ENCODE assay signal across 8 mouse cellular contexts in the genomic region with DNA sequence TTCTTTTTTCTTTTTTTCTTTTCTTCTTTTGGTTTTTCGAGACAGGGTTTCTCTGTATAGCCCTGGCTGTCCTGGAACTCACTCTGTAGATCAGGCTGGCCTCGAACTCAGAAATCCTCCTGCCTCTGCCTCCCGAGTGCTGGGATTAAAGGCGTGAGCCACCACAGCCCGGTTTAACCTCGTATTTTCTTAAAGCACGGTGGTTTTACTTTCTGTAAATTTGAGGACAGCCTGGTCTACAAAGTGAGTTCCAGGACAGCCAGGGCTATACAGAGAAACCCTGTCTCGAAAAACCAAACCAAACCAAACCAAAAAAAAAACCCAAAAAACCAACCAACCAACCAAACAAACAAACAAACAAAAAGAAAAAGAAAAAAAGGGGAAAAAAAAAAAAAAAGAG. TPM values are rescaled to one million over a fixed set of nuclear protein-coding genes. Genes with fewer than 3 reads are reported as not detected.
A peak's percentile ranks its signal among the peaks of the same experiment; 100 is the strongest.
DNase-seq lines count a peak whose midpoint lies in the region; ATAC-seq and TF ChIP-seq lines count a peak whose summit lies in the region.
"Not testable (repeated sequence)": the region's sequence is repeated elsewhere in the genome, so short reads cannot be mapped to it uniquely, and the experiment has no call there.

No protein-coding gene starts in this region.

- not testable (repeated sequence) for H3K27me3 ChIP-seq in embryonic facial prominence, embryonic 15.5 days; hindbrain, embryonic 15.5 days; limb, embryonic 10.5 days (ENCODE audit: low read depth, poor library complexity, severe bottlenecking); liver, postnatal 0 days (ENCODE audit: insufficient read depth, low read length); midbrain, embryonic 16.5 days (ENCODE audit: control insufficient read depth, insufficient read depth, low read depth, low read length); stomach, postnatal 0 days (ENCODE audit: control insufficient read depth, insufficient read depth, low read length)
- H3K27me3 ChIP-seq in heart, embryonic 10.5 days (ENCODE audit: insufficient read depth, poor library complexity, severe bottlenecking): peaks cover 15% of the 10 kb centered on the region

- 66% methylated on average over 8 of the region's 8 CpGs for WGBS in embryonic facial prominence, embryonic 15.5 days
- WGBS in heart, embryonic 10.5 days: 63% methylated on average over 8 of the region's 8 CpGs
- WGBS in hindbrain, embryonic 15.5 days: 67% methylated on average over 8 of the region's 8 CpGs
- 64% methylated on average over 8 of the region's 8 CpGs for WGBS in limb, embryonic 10.5 days
- 57% methylated on average over 8 of the region's 8 CpGs for WGBS in liver, postnatal 0 days (ENCODE audit: insufficient replicate concordance)
- 66% methylated on average over 8 of the region's 8 CpGs for WGBS in midbrain, embryonic 16.5 days
- 72% methylated on average over 8 of the region's 8 CpGs for WGBS in stomach, postnatal 0 days

- not testable (repeated sequence) for H3K9me3 ChIP-seq in ES-E14 (ENCODE audit: control insufficient read depth, insufficient read depth, low read depth, low read length); embryonic facial prominence, embryonic 15.5 days (replicated peaks); heart, embryonic 10.5 days; hindbrain, embryonic 15.5 days; limb, embryonic 10.5 days (replicated peaks); liver, postnatal 0 days (ENCODE audit: low read length); midbrain, embryonic 16.5 days (replicated peaks; ENCODE audit: control insufficient read depth, low read length, poor library complexity, severe bottlenecking); stomach, postnatal 0 days (ENCODE audit: control insufficient read depth, low read length)

- not testable (repeated sequence) for H3K36me3 ChIP-seq in ES-E14 (ENCODE audit: control insufficient read depth, insufficient read depth, low read length, poor library complexity, severe bottlenecking); embryonic facial prominence, embryonic 15.5 days; heart, embryonic 10.5 days; hindbrain, embryonic 15.5 days; limb, embryonic 10.5 days; liver, postnatal 0 days (replicated peaks; ENCODE audit: insufficient read depth, low read length); midbrain, embryonic 16.5 days (ENCODE audit: control insufficient read depth, insufficient read depth, low read length); stomach, postnatal 0 days (ENCODE audit: control insufficient read depth, insufficient read depth, low read length)

- not testable (repeated sequence) for ATAC-seq in embryonic facial prominence, embryonic 15.5 days (ENCODE audit: insufficient number of reproducible peaks, low FRiP score, low TSS enrichment, low read depth); hindbrain, embryonic 15.5 days (ENCODE audit: low FRiP score, low read depth); liver, postnatal 0 days; midbrain, embryonic 16.5 days; stomach, postnatal 0 days (ENCODE audit: low FRiP score, low TSS enrichment)

- in situ Hi-C loops in ES-E14 (cut with MboI; ENCODE audit: low sequenced_read_pairs in 2 of 2, unreplicated experiment in 2 of 2): not testable (repeated sequence)

- DNase-seq in ES-E14 (ENCODE audit: low read depth, low spot score); heart, embryonic 10.5 days (ENCODE audit: low spot score); limb, embryonic 10.5 days (ENCODE audit: low spot score); liver, postnatal 0 days; stomach, postnatal 0 days (ENCODE audit: low spot score): not testable (repeated sequence)

- H3K9ac ChIP-seq in ES-E14 (ENCODE audit: insufficient read depth, low read depth, low read length, poor library complexity, severe bottlenecking); embryonic facial prominence, embryonic 15.5 days; hindbrain, embryonic 15.5 days; midbrain, embryonic 16.5 days (ENCODE audit: low read depth, low read length); stomach, postnatal 0 days (ENCODE audit: low read length): not testable (repeated sequence)
- H3K9ac ChIP-seq in liver, postnatal 0 days (replicated peaks): peak overlapping the region; percentile 82; the same call in 1 of the 2 replicates

- not testable (repeated sequence) for TF ChIP-seq CTCF in liver, postnatal 0 days (IDR thresholded peaks at IDR 0.05; ENCODE audit: low read depth); stomach, postnatal 0 days (IDR thresholded peaks at IDR 0.05; ENCODE audit: low read depth)

- not testable (repeated sequence) for TF ChIP-seq EP300 in liver, postnatal 0 days (IDR thresholded peaks at IDR 0.05; ENCODE audit: low read depth); stomach, postnatal 0 days (optimal IDR thresholded peaks at IDR 0.05)

- peak overlapping the region; percentile 73 to 92 for H3K4me3 ChIP-seq in ES-E14 (ENCODE audit: insufficient read depth in 1 of 2, low read depth in 1 of 2, low read length in 2 of 2, poor library complexity in 1 of 2, severe bottlenecking in 1 of 2)
- peak overlapping the region; percentile 80 for H3K4me3 ChIP-seq in embryonic facial prominence, embryonic 15.5 days (replicated peaks)
- H3K4me3 ChIP-seq in heart, embryonic 10.5 days: peak overlapping the region; percentile 82
- H3K4me3 ChIP-seq in hindbrain, embryonic 15.5 days: peak overlapping the region; percentile 73
- peak overlapping the region; percentile 82 for H3K4me3 ChIP-seq in limb, embryonic 10.5 days
- peak overlapping the region; percentile 76 for H3K4me3 ChIP-seq in liver, postnatal 0 days (ENCODE audit: low read depth, low read length)
- H3K4me3 ChIP-seq in midbrain, embryonic 16.5 days (ENCODE audit: low read depth, low read length): peak overlapping the region; percentile 73
- peak overlapping the region; percentile 73 for H3K4me3 ChIP-seq in stomach, postnatal 0 days (ENCODE audit: low read depth, low read length)

- H3K4me2 ChIP-seq in embryonic facial prominence, embryonic 15.5 days (replicated peaks): peak overlapping the region; percentile 81
- peak overlapping the region; percentile 87 for H3K4me2 ChIP-seq in hindbrain, embryonic 15.5 days
- H3K4me2 ChIP-seq in liver, postnatal 0 days (ENCODE audit: low read depth, low read length): peak overlapping the region; percentile 78
- peak overlapping the region; percentile 65; the same call in 1 of the 2 replicates for H3K4me2 ChIP-seq in midbrain, embryonic 16.5 days (ENCODE audit: low read length)
- peak overlapping the region; percentile 77; the same call in 1 of the 2 replicates for H3K4me2 ChIP-seq in stomach, postnatal 0 days (replicated peaks; ENCODE audit: low read depth)

- H3K27ac ChIP-seq in ES-E14 (ENCODE audit: insufficient read depth, low read depth, low read length, poor library complexity, severe bottlenecking); midbrain, embryonic 16.5 days (ENCODE audit: low read length); stomach, postnatal 0 days (replicated peaks): not testable (repeated sequence)
- peak overlapping the region; percentile 95; the same call in 1 of the 2 replicates for H3K27ac ChIP-seq in embryonic facial prominence, embryonic 15.5 days (replicated peaks)
- H3K27ac ChIP-seq in heart, embryonic 10.5 days: peak overlapping the region; percentile 93; the same call in 1 of the 2 replicates
- peak overlapping the region; percentile 92; the same call in 1 of the 2 replicates for H3K27ac ChIP-seq in hindbrain, embryonic 15.5 days (replicated peaks)
- H3K27ac ChIP-seq in limb, embryonic 10.5 days: peak overlapping the region; percentile 96; the same call in 1 of the 2 replicates
- peak overlapping the region; percentile 85; the same call in 1 of the 2 replicates for H3K27ac ChIP-seq in liver, postnatal 0 days (ENCODE audit: low read depth)

- peaks cover 0 to 15% of the 10 kb centered on the region in 2 experiments; a peak in 3 of 4 replicates for H3K4me1 ChIP-seq in ES-E14 (ENCODE audit: control insufficient read depth in 2 of 2, insufficient read depth in 2 of 2, low read length in 2 of 2, poor library complexity in 1 of 2)
- H3K4me1 ChIP-seq in embryonic facial prominence, embryonic 15.5 days; heart, embryonic 10.5 days; hindbrain, embryonic 15.5 days (replicated peaks); midbrain, embryonic 16.5 days (ENCODE audit: control insufficient read depth, insufficient read depth, low read length); stomach, postnatal 0 days (replicated peaks; ENCODE audit: control insufficient read depth, insufficient read depth): not testable (repeated sequence)
- peaks cover 18% of the 10 kb centered on the region for H3K4me1 ChIP-seq in limb, embryonic 10.5 days
- peaks cover 11% of the 10 kb centered on the region for H3K4me1 ChIP-seq in liver, postnatal 0 days (ENCODE audit: insufficient read depth)

TF ChIP-seq in ES-E14, 5 proteins besides CTCF, POLR2A, EP300 and RAD21:
- peak; percentile 9; the same call in 1 of the 2 replicates for TF ChIP-seq ZNF384 (IDR thresholded peaks at IDR 0.05; ENCODE audit: low read depth, low read length)

RNA-seq across cellular contexts. Expression of a gene that starts 13.2 kb away (rescaled TPM):
- total RNA-seq in ES-E14 (2012; rRNA removed): 0.54 and 0.79 TPM in 2 replicates
- polyA plus RNA-seq in embryonic facial prominence, embryonic 15.5 days (2015; fragmentation: Nextera tagmentation; extraction: Ambion mirVana): 1.1 and 1.6 TPM in 2 replicates
- 0.41 and 0.68 TPM in 2 replicates for polyA plus RNA-seq in heart, embryonic 10.5 days (2016; fragmentation: Nextera tagmentation; extraction: Ambion mirVana)
- polyA plus RNA-seq in hindbrain, embryonic 15.5 days (2015; fragmentation: Nextera tagmentation; extraction: Ambion mirVana): 0.10 and 0.29 TPM in 2 replicates
- 0.70 and 0.99 TPM in 2 replicates for polyA plus RNA-seq in limb, embryonic 10.5 days (2016; fragmentation: Nextera tagmentation; extraction: Ambion mirVana)
- polyA plus RNA-seq in liver, postnatal 0 days (2015; fragmentation: Nextera tagmentation; extraction: Ambion mirVana): 93.3 and 104 TPM in 2 replicates
- polyA plus RNA-seq in midbrain, embryonic 16.5 days (2015; fragmentation: Nextera tagmentation; extraction: Ambion mirVana): 0.23 TPM in 1 of 2 replicates, not detected in the other
- polyA plus RNA-seq in stomach, postnatal 0 days (2015; fragmentation: Nextera tagmentation; extraction: Ambion mirVana): 0.13 and 0.36 TPM in 2 replicates

Comparison
In these comparisons a context has a peak if more than half of its experiments do, and no peak if none do; other contexts are left out.
1. RNA of a gene that starts 13.2 kb away (polyA plus RNA-seq): 93.3 to 104 TPM in liver, postnatal 0 days; 1.1 to 1.6 TPM in embryonic facial prominence, embryonic 15.5 days, 0.70 to 0.99 TPM in limb, embryonic 10.5 days, 0.41 to 0.68 TPM in heart, embryonic 10.5 days, 0.23 TPM in midbrain, embryonic 16.5 days, 0.13 to 0.36 TPM in stomach, postnatal 0 days and 0.10 to 0.29 TPM in hindbrain, embryonic 15.5 days; every median in the first group is over 10 times any median in the second.
2. Peak in every context shown above with its lines, with median percentiles within 50 percentile points of each other: H3K4me3 ChIP-seq and H3K4me2 ChIP-seq.